Mouse (Mus musculus) forebrain, embryonic 15.5 days (tissue): ENCODE results near the gene Olfr323. TPM values are rescaled to one million over a fixed set of nuclear protein-coding genes. Genes with fewer than 3 reads are reported as not detected.

Source experiments
- ATAC-seq: fragments of 200-750 bp; cut with Nextera tagmentation; replicated peaks from 2 replicates; pipeline ENCODE4 v1.8.0; 2017; ENCODE audit warnings: mild to moderate bottlenecking, moderate TSS enrichment, moderate library complexity
- H3K27ac ChIP-seq: fragments of 300-500 bp; sonication (generic); replicated peaks from 2 replicates; pipeline ENCODE4 v1.5.1; 2015; ENCODE audit warnings: mild to moderate bottlenecking, inconsistent platforms
- H3K27me3 ChIP-seq: fragments of 300-500 bp; sonication (generic); 2 replicates; pipeline ENCODE4 v1.6.1; 2015; ENCODE audit warnings: inconsistent platforms
- H3K36me3 ChIP-seq: fragments of 300-500 bp; sonication (generic); 2 replicates; pipeline ENCODE4 v1.6.1; 2015; ENCODE audit warnings: mild to moderate bottlenecking, inconsistent platforms
- H3K4me1 ChIP-seq: fragments of 300-500 bp; sonication (generic); 2 replicates; pipeline ENCODE4 v1.6.1; 2015; ENCODE audit warnings: inconsistent platforms
- H3K4me2 ChIP-seq: fragments of 300-500 bp; sonication (generic); replicated peaks from 2 replicates; pipeline ENCODE4 v1.6.1; 2015; ENCODE audit warnings: mild to moderate bottlenecking, inconsistent platforms
- H3K4me3 ChIP-seq: fragments of 300-500 bp; sonication (generic); 2 replicates; pipeline ENCODE4 v1.5.1; 2015; ENCODE audit warnings: mild to moderate bottlenecking, inconsistent platforms
- H3K9ac ChIP-seq: fragments of 300-500 bp; sonication (generic); replicated peaks from 2 replicates; pipeline ENCODE4 v1.6.1; 2015; ENCODE audit warnings: mild to moderate bottlenecking, inconsistent platforms
- H3K9me3 ChIP-seq: fragments of 300-500 bp; sonication (generic); 2 replicates; pipeline ENCODE4 v1.6.1; 2016; ENCODE audit warnings: inconsistent platforms
- WGBS: fragments of 180-500 bp; shearing (Covaris S2); methylation state at CpG from one replicate; pipeline ENCODE4 v1.1.7; 2015; ENCODE audit warnings: mixed read lengths; 5-methylcytosine and 5-hydroxymethylcytosine counted together
- polyA plus RNA-seq: library from polyadenylated mRNA; unstranded; fragments of >200 nt; fragmentation: Nextera tagmentation; extraction: Ambion mirVana; gene quantifications from 2 replicates; pipeline ENCODE4 v1.2.1, GENCODE M21; 2015

The Olfr323 gene
- polyA plus RNA-seq, result not detected in 2 replicates

- no peaks in the 10 kb centered on the region for H3K4me1 ChIP-seq
- H3K36me3 ChIP-seq, result no peaks in the 10 kb centered on the region
- H3K4me2 ChIP-seq, result no peak within 1 kb of the TSS
- H3K27me3 ChIP-seq, result no peaks in the 10 kb centered on the region
- no peaks in the 10 kb centered on the region for H3K9me3 ChIP-seq
- H3K4me3 ChIP-seq, result no peak within 1 kb of the TSS
- H3K27ac ChIP-seq, result no peak within 1 kb of the TSS
- no peak for ATAC-seq
- 82% methylated on average over 5 of the region's 5 CpGs for WGBS
- H3K9ac ChIP-seq, result no peak within 1 kb of the TSS
These were observed at the start of gene Olfr323 for GRCm38 (mm10) chr11:58630401-58630800. Gene Olfr323, minus strand, starts transcription at chr11:58630501.

DNA sequence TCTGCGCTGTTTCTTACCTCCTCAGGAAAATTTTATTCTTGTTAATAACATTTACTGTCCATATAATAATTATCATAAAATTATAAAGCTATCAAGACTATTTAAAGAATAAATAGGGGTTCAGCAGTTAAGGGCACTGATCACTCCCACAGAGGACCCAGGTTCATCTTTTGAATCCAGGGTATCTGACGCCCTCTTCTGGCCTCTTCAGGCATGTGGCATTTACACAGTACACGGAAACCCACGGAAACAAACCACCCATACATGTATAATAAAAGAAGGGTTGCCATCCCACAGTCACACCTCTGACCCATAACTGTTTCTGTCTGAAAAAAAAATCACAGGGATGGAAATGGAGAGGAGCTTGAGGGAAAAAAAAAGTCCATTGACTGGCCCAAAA, 41.5 kb upstream of the Olfr323 start:
- H3K4me2 ChIP-seq, result no peak overlapping the region
- no peak for ATAC-seq
- H3K36me3 ChIP-seq, result no peaks in the 10 kb centered on the region
- H3K27me3 ChIP-seq, result no peaks in the 10 kb centered on the region
- WGBS, result 51% methylated on average over 4 of the region's 4 CpGs
- no peaks in the 10 kb centered on the region for H3K4me1 ChIP-seq
- H3K9me3 ChIP-seq, result no peaks in the 10 kb centered on the region
- H3K27ac ChIP-seq, result no peak overlapping the region
- no peak overlapping the region for H3K4me3 ChIP-seq
- H3K9ac ChIP-seq, result no peak overlapping the region

DNA sequence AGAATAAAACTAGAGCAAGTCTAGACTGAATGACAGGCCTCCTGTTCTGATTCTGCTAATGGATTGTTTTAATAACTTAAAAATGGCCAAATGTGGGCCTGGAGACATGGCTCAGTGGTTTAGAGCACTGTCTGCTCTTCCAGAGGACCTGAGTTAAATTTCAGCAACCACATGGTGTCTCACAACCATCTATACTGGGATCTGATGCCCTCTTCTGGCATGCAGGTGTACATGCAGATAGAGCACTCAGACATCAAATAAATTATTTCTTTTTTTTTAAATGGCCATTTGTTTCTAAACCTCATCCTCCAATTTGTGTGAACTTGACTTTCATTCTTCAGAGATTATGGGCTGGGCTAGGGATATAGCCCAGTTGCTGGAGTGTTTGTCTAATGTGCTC, 39.0 kb upstream of the Olfr323 start:
- no peak overlapping the region for H3K27ac ChIP-seq
- no peak overlapping the region for H3K4me2 ChIP-seq
- no peaks in the 10 kb centered on the region for H3K4me1 ChIP-seq
- no peak for ATAC-seq
- no peak overlapping the region for H3K4me3 ChIP-seq
- no peaks in the 10 kb centered on the region for H3K27me3 ChIP-seq
- H3K36me3 ChIP-seq, result no peaks in the 10 kb centered on the region
- H3K9ac ChIP-seq, result no peak overlapping the region
- no peaks in the 10 kb centered on the region for H3K9me3 ChIP-seq

- Histone ChIP-seq H3K9me3 (no peaks in the 10 kb centered on the region), H3K27me3 (no peaks in the 10 kb centered on the region), H3K4me3 (no peak within 1 kb of the TSS), H3K27ac (no peak within 1 kb of the TSS), H3K9ac (no peak within 1 kb of the TSS), H3K4me1 (no peaks in the 10 kb centered on the region), H3K4me2 (no peak within 1 kb of the TSS), H3K36me3 (no peaks in the 10 kb centered on the region)
- WGBS, result 85% methylated on average over 4 of the region's 4 CpGs
- no peak for ATAC-seq
These were observed 28.3 kb upstream of the Olfr323 start, which contains the start of gene Olfr322 for GRCm38 (mm10) chr11:58658596-58658995. Gene Olfr322, plus strand, starts transcription at chr11:58658782.

DNA sequence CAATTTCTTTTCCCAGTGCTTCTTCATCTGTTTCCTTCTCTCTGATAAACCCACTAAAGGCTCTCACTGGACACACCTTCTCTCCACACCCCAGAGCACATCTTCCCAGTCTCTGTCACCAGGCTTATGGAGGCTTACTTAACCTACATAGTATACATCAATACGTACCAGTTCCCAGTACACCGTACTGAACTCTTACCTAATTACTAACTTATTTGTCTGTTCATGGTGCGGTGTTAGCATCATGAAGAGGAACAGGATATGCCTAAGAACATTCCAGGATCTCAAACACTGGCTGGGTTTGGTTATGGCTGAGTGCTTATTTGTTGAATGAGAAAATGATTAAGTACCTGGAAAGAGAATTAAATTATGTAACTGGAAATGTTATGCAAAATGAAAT, 24.9 kb upstream of the Olfr323 start:
- Histone ChIP-seq H3K9ac (no peak overlapping the region), H3K4me2 (no peak overlapping the region), H3K9me3 (no peaks in the 10 kb centered on the region), H3K4me3 (no peak overlapping the region), H3K27me3 (no peaks in the 10 kb centered on the region), H3K27ac (no peak overlapping the region), H3K4me1 (no peaks in the 10 kb centered on the region), H3K36me3 (no peaks in the 10 kb centered on the region)
- ATAC-seq, result no peak
- 92% methylated on average over 3 of the region's 3 CpGs for WGBS

DNA sequence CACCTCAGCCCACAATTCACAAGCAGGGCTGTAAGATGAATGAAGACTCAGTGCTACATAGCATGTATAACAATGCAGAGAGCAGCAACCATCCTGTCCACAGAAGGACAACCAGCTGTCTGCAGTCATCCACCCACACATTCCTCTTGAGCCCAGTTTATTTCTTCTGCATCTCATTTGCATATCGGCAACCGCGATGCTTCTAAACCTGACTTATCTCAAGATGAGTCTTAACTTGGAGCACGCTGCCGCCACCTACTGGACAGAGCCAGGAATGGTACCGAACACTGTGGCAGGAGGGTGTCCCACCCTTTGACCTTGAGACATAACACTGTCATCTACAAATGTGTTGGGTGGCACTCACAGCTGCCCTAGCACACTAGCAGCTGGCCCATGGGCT, 13.0 kb upstream of the Olfr323 start:
- Histone ChIP-seq H3K9me3 (no peaks in the 10 kb centered on the region), H3K36me3 (no peaks in the 10 kb centered on the region), H3K9ac (no peak overlapping the region), H3K27me3 (peaks cover 12% of the 10 kb centered on the region; the same call in 1 of the 2 replicates), H3K4me1 (peaks cover 10% of the 10 kb centered on the region), H3K4me3 (no peak overlapping the region), H3K4me2 (no peak overlapping the region), H3K27ac (no peak overlapping the region)
- 39% methylated on average over 6 of the region's 6 CpGs for WGBS
- no peak for ATAC-seq

DNA sequence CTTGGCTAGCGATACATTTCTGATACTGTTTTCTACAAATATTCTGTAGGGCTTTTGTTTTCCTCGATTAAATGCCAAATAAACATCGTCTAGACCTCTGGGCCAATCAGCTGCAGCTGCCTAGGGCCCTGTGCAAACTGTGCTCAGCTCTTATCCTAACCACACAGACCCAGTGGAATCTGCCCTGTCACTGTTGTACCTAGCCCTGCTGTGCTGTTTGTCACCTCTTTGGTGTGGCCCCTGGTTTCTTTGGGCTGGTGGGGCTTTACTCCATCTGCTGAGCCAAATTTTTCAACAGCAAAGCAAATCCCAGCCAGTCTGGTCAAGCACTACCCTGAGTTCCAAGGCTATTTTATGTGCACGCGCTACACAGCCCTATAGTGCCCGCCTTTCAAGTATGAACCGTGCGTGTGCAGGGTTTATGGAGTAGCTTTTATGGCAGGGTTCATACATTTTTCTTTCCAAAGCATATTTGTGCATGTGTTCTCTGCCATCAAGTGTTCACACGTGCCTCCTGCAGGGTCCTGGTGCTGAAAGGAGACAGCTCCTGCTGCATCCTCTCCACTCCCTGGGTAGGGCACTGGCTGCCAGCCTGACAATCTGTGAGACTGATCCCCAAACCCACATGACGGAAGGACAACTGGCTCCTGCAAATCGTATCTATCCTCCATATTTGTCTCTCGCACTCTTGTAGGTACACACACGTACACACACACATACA, 11.5 kb upstream of the Olfr323 start:
- 74% methylated on average over 13 of the region's 13 CpGs for whole genome bisulfite sequencing
- Histone ChIP-seq H3K9ac (no peak overlapping the region), H3K4me2 (no peak overlapping the region), H3K27ac (no peak overlapping the region), H3K4me3 (no peak overlapping the region), H3K36me3 (no peaks in the 10 kb centered on the region), H3K9me3 (no peaks in the 10 kb centered on the region), H3K27me3 (peaks cover 12% of the 10 kb centered on the region; the same call in 1 of the 2 replicates), H3K4me1 (peaks cover 10% of the 10 kb centered on the region)
- ATAC-seq, result no peak

GRCm38 (mm10) chr11:58641057-58641456, 10.8 kb upstream of the Olfr323 start:
- Histone ChIP-seq H3K9ac (peak overlapping the region; percentile 38; the same call in 1 of the 2 replicates), H3K27me3 (peaks cover 12% of the 10 kb centered on the region; the same call in 1 of the 2 replicates), H3K9me3 (no peaks in the 10 kb centered on the region), H3K36me3 (no peaks in the 10 kb centered on the region), H3K27ac (no peak overlapping the region), H3K4me2 (peak overlapping the region; percentile 79), H3K4me1 (peaks cover 10% of the 10 kb centered on the region), H3K4me3 (peak overlapping the region; percentile 40)
- 27% methylated on average over 14 of the region's 14 CpGs for WGBS
- ATAC-seq, result no peak

- H3K4me2 ChIP-seq, result peak within 1 kb of the TSS; percentile 79
- peaks cover 10% of the 10 kb centered on the region for H3K4me1 ChIP-seq
- no peak within 1 kb of the TSS for H3K27ac ChIP-seq
- H3K9me3 ChIP-seq, result no peaks in the 10 kb centered on the region
- H3K36me3 ChIP-seq, result no peaks in the 10 kb centered on the region
- H3K9ac ChIP-seq, result peak within 1 kb of the TSS; percentile 38
- H3K4me3 ChIP-seq, result peak within 1 kb of the TSS; percentile 40
- 3% methylated on average over 34 of the region's 34 CpGs for WGBS
- H3K27me3 ChIP-seq, result peaks cover 12% of the 10 kb centered on the region; the same call in 1 of the 2 replicates
- no peak for ATAC-seq
These were observed 10.1 kb upstream of the Olfr323 start, which contains the start of gene Trim58 for GRCm38 (mm10) chr11:58640272-58640867. Gene Trim58, plus strand, starts transcription at chr11:58640465.

GRCm38 (mm10) chr11:58638176-58638701, 7.9 kb upstream of the Olfr323 start:
- WGBS, result 70% methylated on average over 7 of the region's 7 CpGs
- ATAC-seq, result no peak
- Histone ChIP-seq H3K9ac (no peak overlapping the region), H3K9me3 (no peaks in the 10 kb centered on the region), H3K27ac (no peak overlapping the region), H3K4me1 (peaks cover 10% of the 10 kb centered on the region), H3K4me2 (no peak overlapping the region), H3K4me3 (no peak overlapping the region), H3K27me3 (peaks cover 12% of the 10 kb centered on the region; the same call in 1 of the 2 replicates), H3K36me3 (no peaks in the 10 kb centered on the region)

- H3K27me3 ChIP-seq, result peaks cover 8% of the 10 kb centered on the region; the same call in 1 of the 2 replicates
- no peak overlapping the region for H3K27ac ChIP-seq
- H3K9me3 ChIP-seq, result no peaks in the 10 kb centered on the region
- H3K9ac ChIP-seq, result no peak overlapping the region
- no peaks in the 10 kb centered on the region for H3K36me3 ChIP-seq
- no peak overlapping the region for H3K4me2 ChIP-seq
- ATAC-seq, result no peak
- H3K4me1 ChIP-seq, result peaks cover 10% of the 10 kb centered on the region
- H3K4me3 ChIP-seq, result no peak overlapping the region
- WGBS, result 25% methylated on average over 3 of the region's 4 CpGs
These were observed 6.2 kb upstream of the Olfr323 start for GRCm38 (mm10) chr11:58636376-58636977.

DNA sequence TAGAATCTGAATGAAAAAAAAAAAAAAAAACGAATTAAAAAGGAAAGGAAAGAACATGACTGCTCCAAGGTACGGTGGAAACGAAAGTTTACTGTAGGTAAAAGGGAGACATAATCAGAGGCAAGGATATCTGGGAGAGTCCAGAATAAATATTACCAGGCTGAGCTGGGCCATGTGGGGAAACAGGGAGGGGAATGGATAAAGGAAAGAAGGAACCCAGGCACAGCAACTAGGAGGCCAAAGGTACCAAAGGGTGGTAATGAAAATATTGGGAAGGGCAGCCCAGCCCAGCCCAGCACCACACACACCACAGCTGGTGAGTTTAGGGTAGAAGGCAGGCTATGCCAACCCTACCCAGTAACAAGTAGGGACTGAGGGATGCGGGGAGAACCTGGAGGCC, 4.6 kb upstream of the Olfr323 start:
- no peak for ATAC-seq
- Histone ChIP-seq H3K36me3 (no peaks in the 10 kb centered on the region), H3K9ac (no peak overlapping the region), H3K4me3 (no peak overlapping the region), H3K4me2 (no peak overlapping the region), H3K27me3 (0 out of 2 replicates have a peak, but pooled peaks cover 1% of the 10 kb centered on the region), H3K4me1 (no peaks in the 10 kb centered on the region), H3K27ac (no peak overlapping the region), H3K9me3 (no peaks in the 10 kb centered on the region)
- 60% methylated on average over 4 of the region's 4 CpGs for WGBS
